Mouse (Mus musculus) left cerebral cortex, postnatal 36 days (tissue): ENCODE measurements around the gene Gm5127. TPM values are rescaled to one million over a fixed set of nuclear protein-coding genes. Genes with fewer than 3 reads are reported as not detected.

Experiments used
- DNase-seq, 2 experiments: peaks; one replicate each; pipeline ENCODE4 v3.0.0; 2021 to 2022; ENCODE audit warnings: low spot score in 2 of 2, mixed read lengths in 1 of 2
- intact Hi-C: fragments of 180-260 bp; cut with DNase I; formaldehyde crosslinking; loops from one replicate; pipeline ENCODE4 v1.15.1; 2025
- total RNA-seq, 2 experiments: library from RNA; stranded (reverse); gene quantifications; 2 replicates each; pipeline ENCODE4 v1.2.3; 2021

The Gm5127 gene
- under 1 TPM; 0.29 to 0.42 TPM for total RNA-seq

- intact Hi-C loops, result loop anchor here (5.0 kb wide), 1 partner anchor 184 kb away; no protein-coding TSS in a partner anchor
- no peak for DNase-seq
These were observed at the start of gene Gm5127 for GRCm38 (mm10) chrX:106582886-106583285. TSS of gene Gm5127 (plus strand) at chrX:106583186.

GRCm38 (mm10) chrX:106536359-106536758, 46.6 kb upstream of the Gm5127 start:
- intact Hi-C loops, result no loop called here

GRCm38 (mm10) chrX:106555457-106555856, 27.5 kb upstream of the Gm5127 start:
- no peak for DNase-seq
- intact Hi-C loops, result no loop called here

More at GRCm38 (mm10) chrX:106536359-106536758, 46.6 kb upstream of the Gm5127 start:
- DNase-seq, result no peak

DNA sequence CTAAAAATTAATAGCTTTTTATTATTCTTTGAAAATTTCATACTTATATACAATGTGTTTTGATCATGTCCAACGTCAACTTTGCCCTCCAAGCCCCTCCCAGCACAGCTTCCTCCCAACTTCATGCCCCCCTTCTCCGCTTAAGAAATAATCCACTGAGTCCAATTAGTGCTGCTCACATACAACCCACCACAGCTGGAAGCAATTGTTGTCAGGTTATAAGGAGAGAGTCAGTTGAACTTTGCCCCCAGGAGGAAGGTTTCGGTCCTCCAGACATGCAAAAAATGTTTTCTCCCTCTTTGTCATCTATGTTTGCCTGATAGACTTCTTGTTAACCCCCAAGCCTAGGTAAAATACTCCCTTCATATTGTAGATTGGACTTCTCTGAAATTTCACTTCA, 4.0 kb upstream of the Gm5127 start:
- intact Hi-C loops, result no loop called here

GRCm38 (mm10) chrX:106580410-106580809, 2.6 kb upstream of the Gm5127 start:
- intact Hi-C loops, result loop anchor here (5.0 kb wide), 1 partner anchor 187 kb away; no protein-coding TSS in a partner anchor
- DNase-seq, result no peak

More for the DNA sequence above, 4.0 kb upstream of the Gm5127 start:
- DNase-seq, result no peak

GRCm38 (mm10) chrX:106582197-106582596, 789 bp upstream of the Gm5127 start:
- intact Hi-C loops, result loop anchor here (5.0 kb wide), 1 partner anchor 185 kb away; no protein-coding TSS in a partner anchor
- DNase-seq, result no peak

GRCm38 (mm10) chrX:106593914-106594313, 10.9 kb downstream of the Gm5127 start:
- intact Hi-C loops, result no loop called here
- no peak for DNase-seq

DNA sequence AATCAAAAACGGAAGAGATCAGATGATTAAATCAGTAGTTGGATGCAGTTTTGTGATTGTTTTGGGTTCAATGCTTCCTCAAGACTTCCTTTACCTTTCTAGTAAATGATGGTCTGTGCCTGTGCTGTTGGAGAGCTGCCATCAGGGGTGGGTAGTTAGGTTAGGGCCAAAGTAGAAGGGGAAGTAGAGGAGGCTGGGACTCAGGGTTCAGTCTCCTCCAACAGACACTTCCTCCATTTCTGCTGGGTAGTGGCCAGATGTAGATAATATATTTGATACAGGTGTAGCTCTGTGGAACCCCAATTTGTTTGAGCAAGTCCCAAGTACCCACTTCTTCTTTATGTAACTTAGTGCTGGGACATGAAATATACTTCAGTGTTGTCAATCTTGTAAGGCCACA, 12.9 kb downstream of the Gm5127 start:
- intact Hi-C loops, result no loop called here
- no peak for DNase-seq

- DNase-seq, result no peak
- intact Hi-C loops, result no loop called here
These were observed 19.7 kb downstream of the Gm5127 start for GRCm38 (mm10) chrX:106602574-106603258.

- intact Hi-C loops, result no loop called here
- DNase-seq, result no peak
These were observed 20.4 kb downstream of the Gm5127 start, which contains the start of gene Cysltr1 for GRCm38 (mm10) chrX:106603386-106603785. TSS of gene Cysltr1 (minus strand) at chrX:106603679.

GRCm38 (mm10) chrX:106622512-106622911, 39.5 kb downstream of the Gm5127 start:
- no peak for DNase-seq
- intact Hi-C loops, result no loop called here

DNA sequence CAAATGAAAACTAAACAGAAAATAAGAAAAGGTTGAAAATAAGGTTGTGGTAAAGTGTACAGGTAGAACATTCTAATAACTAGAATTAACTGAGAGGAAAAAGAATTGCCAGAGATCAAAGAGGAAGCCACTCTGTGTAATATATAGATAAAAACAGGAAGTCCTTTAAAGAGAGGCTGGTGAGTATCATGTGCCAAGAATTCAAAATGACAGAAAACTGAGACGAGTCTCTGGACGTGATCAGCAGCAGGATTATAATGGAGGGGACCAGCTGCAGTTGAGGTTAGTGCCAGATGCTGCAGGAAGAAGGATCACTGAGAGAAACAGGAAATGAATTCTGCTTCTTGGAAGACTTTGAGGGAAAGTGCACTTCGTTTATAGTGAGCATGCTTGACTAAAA, 40.7 kb downstream of the Gm5127 start:
- no peak for DNase-seq
- intact Hi-C loops, result no loop called here

DNA sequence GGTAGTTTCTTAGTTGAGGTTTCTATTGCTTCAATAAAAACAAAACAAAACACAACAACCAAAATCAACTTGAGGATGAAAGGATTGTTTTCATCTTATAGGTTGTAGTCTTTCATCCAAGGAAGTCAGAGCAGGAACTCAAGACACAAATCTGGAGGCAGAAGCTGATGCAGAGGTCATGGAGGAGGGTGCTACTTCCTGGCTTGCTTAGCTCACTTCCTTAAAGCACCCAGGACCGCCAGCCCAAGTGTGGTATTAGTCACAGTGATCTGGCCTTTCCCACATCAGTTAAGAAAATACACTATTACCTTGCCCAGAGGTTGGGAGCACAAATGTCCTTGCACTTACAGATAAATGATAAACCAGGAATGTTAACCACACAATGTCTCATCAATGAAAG, 45.5 kb downstream of the Gm5127 start:
- intact Hi-C loops, result no loop called here
- DNase-seq, result no peak

GRCm38 (mm10) chrX:106633543-106633942, 50.6 kb downstream of the Gm5127 start:
- intact Hi-C loops, result no loop called here

DNA sequence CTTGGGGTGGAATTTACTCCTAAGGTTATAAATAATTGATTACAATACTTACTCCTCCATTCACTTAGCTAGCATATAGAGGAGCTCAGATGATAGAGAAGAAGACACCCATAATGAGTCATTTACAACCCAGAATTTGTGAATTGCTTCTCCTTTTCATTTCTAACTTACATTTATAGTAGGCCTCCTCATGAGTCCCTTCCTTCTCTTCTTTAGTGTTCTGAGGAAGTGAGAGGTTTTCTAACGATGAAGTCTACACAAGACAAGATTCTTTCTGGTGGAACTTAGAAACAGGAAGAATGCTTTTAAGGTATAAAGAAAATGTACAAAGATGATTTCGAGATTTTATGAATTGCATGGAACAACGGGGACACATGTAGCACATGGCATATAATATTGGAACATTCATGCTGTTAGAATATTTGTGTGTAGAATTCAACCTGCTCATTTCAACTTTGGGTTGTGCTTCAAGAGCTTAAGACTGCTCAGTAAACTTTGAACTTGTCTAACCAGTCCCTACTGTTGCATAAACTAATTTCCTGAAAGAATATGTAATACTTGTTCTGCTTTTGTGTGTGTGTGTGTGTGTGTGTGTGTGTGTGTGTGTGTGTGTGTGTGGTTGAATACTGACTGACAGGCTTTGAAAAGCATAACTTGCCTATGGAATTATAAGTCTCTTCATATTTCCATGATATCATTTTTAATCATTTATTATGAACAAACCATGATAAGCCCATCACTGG, 52.0 kb downstream of the Gm5127 start:
- intact Hi-C loops, result no loop called here
- DNase-seq, result no peak

More at GRCm38 (mm10) chrX:106633543-106633942, 50.6 kb downstream of the Gm5127 start:
- no peak for DNase-seq

DNA sequence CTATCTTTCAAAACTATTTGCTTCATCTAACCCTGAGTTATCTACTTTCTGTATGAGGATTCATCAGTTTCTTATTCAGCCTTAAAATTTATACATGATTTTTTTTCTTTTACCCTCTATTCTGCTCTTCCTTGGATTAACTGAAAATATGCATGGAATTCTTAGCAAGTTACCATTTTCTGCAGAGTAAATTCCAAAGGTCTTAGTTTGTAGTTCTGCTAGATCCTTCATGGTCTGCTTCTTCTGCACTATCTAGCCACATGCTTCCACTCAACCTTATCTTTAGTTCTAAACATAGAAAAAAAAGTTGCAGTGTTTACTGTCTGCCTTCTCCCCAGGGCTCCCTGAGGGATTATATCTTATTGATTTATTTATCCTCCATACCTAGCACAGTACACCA, 79.1 kb downstream of the Gm5127 start:
- no peak for DNase-seq
- intact Hi-C loops, result no loop called here

DNA sequence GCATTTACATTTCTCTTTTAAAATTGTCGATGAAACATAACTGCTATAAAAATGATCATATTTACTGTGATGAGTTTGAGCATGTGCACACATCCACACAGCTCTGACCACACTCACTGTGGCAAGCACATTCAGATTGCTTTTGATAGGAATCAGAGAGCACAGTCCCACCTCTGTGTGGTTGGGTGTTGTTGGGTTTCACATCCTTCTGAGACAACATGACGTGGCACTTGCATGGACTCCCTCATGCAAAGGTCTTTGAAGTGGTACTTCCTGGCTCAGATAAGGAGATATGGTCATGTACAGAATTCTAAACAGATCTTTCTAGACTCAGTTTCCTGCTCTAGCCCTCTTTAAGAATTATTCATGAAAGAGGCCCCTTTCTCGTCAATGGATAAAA, 121.6 kb downstream of the Gm5127 start:
- DNase-seq, result no peak
- intact Hi-C loops, result no loop called here

DNA sequence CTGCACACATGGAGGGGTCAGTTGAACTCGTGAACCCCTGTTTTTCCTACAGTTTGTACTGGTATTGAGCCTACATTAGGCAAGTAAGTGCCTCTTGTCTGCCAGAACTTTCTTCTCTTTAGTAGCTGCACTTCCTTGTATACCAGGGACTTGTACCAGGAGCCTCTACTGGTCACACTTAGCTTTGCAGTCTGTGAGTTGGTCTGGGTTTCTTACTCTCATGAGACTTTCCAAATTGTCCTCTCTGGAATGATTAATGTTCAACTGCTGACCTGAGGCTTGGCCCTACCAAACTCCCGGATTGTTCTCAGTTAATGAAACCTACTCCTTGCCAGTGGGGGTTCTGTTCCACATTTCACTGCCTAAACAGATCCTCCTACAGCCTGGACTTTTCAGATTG, 134.2 kb downstream of the Gm5127 start:
- no peak for DNase-seq
- intact Hi-C loops, result no loop called here

GRCm38 (mm10) chrX:106742241-106742640, 159.3 kb downstream of the Gm5127 start:
- DNase-seq, result no peak
- intact Hi-C loops, result no loop called here

- intact Hi-C loops, result no loop called here
- no peak for DNase-seq
These were observed 172.3 kb downstream of the Gm5127 start for GRCm38 (mm10) chrX:106755272-106755671.
